Comparison of ENCODE assay signal across 27 mouse cellular contexts in genomic region chr5:28526435-28526834, GRCm38 (mm10). TPM values are rescaled to one million over a fixed set of nuclear protein-coding genes. Genes with fewer than 3 reads are reported as not detected.
DNase-seq lines count a peak whose midpoint lies in the region; ATAC-seq and TF ChIP-seq lines count a peak whose summit lies in the region.
"Had no signal": no experiment of that assay in that cellular context is flagged by ENCODE, and none has a peak within 500 bp of the region (broad histone marks: within the 10 kb centered on the region; RNA-seq: fewer than 3 reads in every experiment).

No protein-coding gene starts in this region.

- no peaks in the 10 kb centered on the region for H3K9me3 ChIP-seq in midbrain, embryonic 11.5 days (ENCODE audit: control insufficient read depth, low read length)
- H3K9me3 ChIP-seq in midbrain, embryonic 14.5 days (ENCODE audit: control insufficient read depth, low read length): no peaks in the 10 kb centered on the region
- H3K9me3 ChIP-seq in kidney, embryonic 14.5 days (ENCODE audit: control insufficient read depth, low read length): no peaks in the 10 kb centered on the region
- H3K9me3 ChIP-seq: embryonic facial prominence, embryonic 12.5 days; heart, embryonic 15.5 days; limb, embryonic 12.5 days; midbrain, embryonic 10.5 days had no signal

- no peak overlapping the region for H3K4me3 ChIP-seq in midbrain, embryonic 11.5 days (ENCODE audit: low read depth, low read length)
- H3K4me3 ChIP-seq in midbrain, embryonic 14.5 days (replicated peaks; ENCODE audit: low read depth, low read length): no peak overlapping the region
- H3K4me3 ChIP-seq in kidney, embryonic 14.5 days (ENCODE audit: low read length): no peak overlapping the region
- no peak overlapping the region for H3K4me3 ChIP-seq in lung, adult 2 months (replicated peaks; ENCODE audit: extremely low read depth, low read depth, low read length)
- H3K4me3 ChIP-seq: embryonic facial prominence, embryonic 12.5 days; heart, embryonic 15.5 days; limb, embryonic 12.5 days; midbrain, embryonic 10.5 days had no signal

- 53% methylated on average over 3 of the region's 3 CpGs for WGBS in midbrain, embryonic 11.5 days
- 34% methylated on average over 3 of the region's 3 CpGs for WGBS in midbrain, embryonic 14.5 days
- 64% methylated on average over 3 of the region's 3 CpGs for WGBS in kidney, embryonic 14.5 days
- WGBS in lung, adult 2 months: 81% methylated on average over 3 of the region's 3 CpGs

- DNase-seq in midbrain, embryonic 11.5 days (ENCODE audit: low spot score, missing footprints): no peak
- DNase-seq in midbrain, embryonic 14.5 days: no peak
- peak; percentile 31 to 69 for DNase-seq in kidney, postnatal 25 days
- no peak for DNase-seq in lung, adult 2 months
- no peak for DNase-seq in layer of hippocampus, postnatal 10 days (ENCODE audit: low spot score in 2 of 2)
- DNase-seq in embryo, embryonic 9.5 days (ENCODE audit: extremely low spot score): no peak
- DNase-seq: adrenal gland, postnatal 36 days; cerebellum, adult 11 months; cerebellum, adult 9-11 months; forebrain, postnatal 0 days; heart, postnatal 4 days; layer of hippocampus, postnatal 36 days; liver, postnatal 0 days; lung, postnatal 10 days; thymus, postnatal 25 days had no signal

- H3K4me2 ChIP-seq in midbrain, embryonic 11.5 days: no peak overlapping the region
- no peak overlapping the region for H3K4me2 ChIP-seq in midbrain, embryonic 14.5 days (ENCODE audit: low read length)
- no peak overlapping the region for H3K4me2 ChIP-seq in kidney, embryonic 14.5 days (replicated peaks; ENCODE audit: low read depth, low read length)
- H3K4me2 ChIP-seq: embryonic facial prominence, embryonic 12.5 days; heart, embryonic 15.5 days; hindbrain, embryonic 14.5 days; limb, embryonic 12.5 days; liver, embryonic 11.5 days had no signal

- no peaks in the 10 kb centered on the region for H3K4me1 ChIP-seq in midbrain, embryonic 11.5 days (ENCODE audit: control insufficient read depth, insufficient read depth, low read length)
- H3K4me1 ChIP-seq in midbrain, embryonic 14.5 days (ENCODE audit: control insufficient read depth, insufficient read depth, low read length): no peaks in the 10 kb centered on the region
- H3K4me1 ChIP-seq in kidney, embryonic 14.5 days (ENCODE audit: control insufficient read depth, insufficient read depth, low read length): no peaks in the 10 kb centered on the region
- H3K4me1 ChIP-seq in lung, adult 2 months (ENCODE audit: control insufficient read depth, insufficient read depth, low read length): no peaks in the 10 kb centered on the region
- H3K4me1 ChIP-seq: embryonic facial prominence, embryonic 12.5 days; limb, embryonic 12.5 days had no signal

- no peaks in the 10 kb centered on the region for H3K27me3 ChIP-seq in midbrain, embryonic 11.5 days (ENCODE audit: control insufficient read depth, insufficient read depth, low read length)
- no peaks in the 10 kb centered on the region for H3K27me3 ChIP-seq in midbrain, embryonic 14.5 days (ENCODE audit: control insufficient read depth, insufficient read depth, low read length)
- no peaks in the 10 kb centered on the region for H3K27me3 ChIP-seq in kidney, embryonic 14.5 days (ENCODE audit: control insufficient read depth, insufficient read depth, low read length)
- H3K27me3 ChIP-seq: embryonic facial prominence, embryonic 12.5 days; heart, embryonic 15.5 days; limb, embryonic 12.5 days had no signal

- no peak overlapping the region for H3K27ac ChIP-seq in midbrain, embryonic 11.5 days (ENCODE audit: low read depth, low read length)
- no peak overlapping the region for H3K27ac ChIP-seq in midbrain, embryonic 14.5 days (replicated peaks; ENCODE audit: low read depth, low read length)
- H3K27ac ChIP-seq in kidney, embryonic 14.5 days (ENCODE audit: low read depth, low read length): no peak overlapping the region
- H3K27ac ChIP-seq: embryonic facial prominence, embryonic 12.5 days; heart, embryonic 15.5 days; hindbrain, embryonic 14.5 days; limb, embryonic 12.5 days; midbrain, embryonic 10.5 days had no signal

- no peaks in the 10 kb centered on the region for H3K36me3 ChIP-seq in midbrain, embryonic 11.5 days (ENCODE audit: control insufficient read depth, insufficient read depth, low read length)
- no peaks in the 10 kb centered on the region for H3K36me3 ChIP-seq in midbrain, embryonic 14.5 days (ENCODE audit: control insufficient read depth, insufficient read depth, low read length)
- no peaks in the 10 kb centered on the region for H3K36me3 ChIP-seq in kidney, embryonic 14.5 days (ENCODE audit: control insufficient read depth, insufficient read depth, low read length)
- H3K36me3 ChIP-seq: embryonic facial prominence, embryonic 12.5 days; heart, embryonic 15.5 days; limb, embryonic 12.5 days; midbrain, embryonic 10.5 days had no signal

- no peak for TF ChIP-seq POLR2A in lung, adult 2 months (IDR thresholded peaks at IDR 0.05; ENCODE audit: borderline replicate concordance, extremely low read depth, low read depth, low read length)

- 0 out of 2 replicates have a peak, but pooled peaks have one; percentile 9 for ATAC-seq in midbrain, embryonic 11.5 days (ENCODE audit: low FRiP score)
- no peak for ATAC-seq in midbrain, embryonic 14.5 days (ENCODE audit: low FRiP score, low TSS enrichment)
- ATAC-seq in kidney, embryonic 14.5 days (ENCODE audit: low FRiP score, low TSS enrichment): peak; percentile 84
- ATAC-seq: CD4-positive, CD25-positive, alpha-beta regulatory T cell, adult 4 months; forebrain, postnatal 0 days; inflammation-experienced regulatory T-cells, adult 6 months; liver, postnatal 0 days had no signal

- TF ChIP-seq CTCF in lung, adult 2 months (IDR thresholded peaks at IDR 0.05; ENCODE audit: insufficient read depth, low read length): no peak

- H3K9ac ChIP-seq in midbrain, embryonic 11.5 days (ENCODE audit: low read length): no peak overlapping the region
- H3K9ac ChIP-seq in midbrain, embryonic 14.5 days (replicated peaks; ENCODE audit: low read length): no peak overlapping the region
- no peak overlapping the region for H3K9ac ChIP-seq in kidney, embryonic 14.5 days (ENCODE audit: low read depth, low read length)
- H3K9ac ChIP-seq: embryonic facial prominence, embryonic 12.5 days; forebrain, postnatal 0 days; heart, embryonic 15.5 days; hindbrain, embryonic 14.5 days; limb, embryonic 12.5 days; liver, postnatal 0 days had no signal

RNA-seq across cellular contexts. Expression of gene Shh, which starts 59.4 kb away (rescaled TPM):
- polyA plus RNA-seq in midbrain, embryonic 11.5 days (2014; fragmentation: Nextera tagmentation; extraction: Ambion mirVana): 4.9 and 6.8 TPM in 2 replicates
- 0.58 and 1.9 TPM in 2 replicates for polyA plus RNA-seq in midbrain, embryonic 14.5 days (2014; fragmentation: Nextera tagmentation; extraction: Ambion mirVana)
- 0.50 and 0.99 TPM in 2 replicates for polyA plus RNA-seq in kidney, embryonic 14.5 days (2014; fragmentation: Nextera tagmentation; extraction: Ambion mirVana)
- polyA plus RNA-seq in lung, adult 2 months (2012; rRNA removed): 7.7 and 11.9 TPM in 2 replicates
- total RNA-seq in layer of hippocampus, postnatal 10 days (2021): 1 to 10 TPM in 1 of 2 experiments, under 1 TPM in 1; 0.94 to 1.1 TPM
- total RNA-seq: gastrocnemius, postnatal 4 days; heart, postnatal 4 days; monocyte, adult 5-6 weeks; neutrophil, adult 5-6 weeks had no signal
- polyA plus RNA-seq: CD4-positive, CD25-positive, alpha-beta regulatory T cell, adult 4 months; inflammation-experienced regulatory T-cells, adult 6 months; liver, postnatal 0 days had no signal

Comparison
In these comparisons a context has a peak if more than half of its experiments do, and no peak if none do; other contexts are left out.
1. DNase-seq: peak in kidney, postnatal 25 days (2 of 2); none in midbrain, embryonic 11.5 days (single experiment), midbrain, embryonic 14.5 days (single experiment), lung, adult 2 months (single experiment), layer of hippocampus, postnatal 10 days (0 of 2) and embryo, embryonic 9.5 days (single experiment).